Mouse (Mus musculus) MEL (cell line): Measurements from ENCODE around the gene Misp.

Experiments
- CTCF ChIP-seq, 3 experiments: IDR thresholded peaks in 2 of 3; conservative IDR thresholded peaks in 1 of 3; 2 replicates each; pipeline ENCODE4 v1.5.1; 2011 to 2012; ENCODE audit warnings: low read length in 3 of 3, low read depth in 2 of 3, mild to moderate bottlenecking in 2 of 3, improper control_type of control experiment in 1 of 3, inconsistent platforms in 1 of 3, mixed read lengths in 1 of 3, moderate library complexity in 1 of 3; ENCODE audit not compliant: control insufficient read depth in 1 of 3, insufficient read depth in 1 of 3, poor library complexity in 1 of 3, severe bottlenecking in 1 of 3
- POLR2A ChIP-seq, 2 experiments: IDR thresholded peaks; 2 replicates each; pipeline ENCODE4 v1.6.1; 2011 to 2012; ENCODE audit warnings: low read length in 2 of 2, mild to moderate bottlenecking in 2 of 2, control low read depth in 1 of 2, improper control_type of control experiment in 1 of 2, low read depth in 1 of 2, moderate library complexity in 1 of 2; ENCODE audit not compliant: control insufficient read depth in 1 of 2, insufficient read depth in 1 of 2, poor library complexity in 1 of 2

DNA sequence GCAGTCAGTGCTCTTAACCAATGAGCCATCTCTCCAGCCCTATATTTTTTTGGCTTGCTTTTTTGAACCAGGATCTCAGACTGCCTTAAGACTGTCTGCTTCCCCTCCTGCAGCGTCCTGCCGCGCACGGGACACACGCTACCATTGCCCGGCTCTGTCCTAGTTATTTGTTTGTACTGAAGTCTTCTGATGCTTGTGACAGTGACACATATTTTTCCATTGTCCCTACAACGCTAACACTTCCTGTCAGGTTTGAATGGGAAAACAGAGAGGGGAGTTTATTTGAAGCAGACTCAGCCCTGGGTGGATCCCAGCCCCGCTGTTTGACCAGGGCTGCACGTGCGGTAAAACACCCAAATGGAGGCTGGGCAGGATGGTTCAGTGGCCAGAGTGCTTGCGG lies 12.1 kb upstream of the Misp start:
- TF ChIP-seq POLR2A (IDR thresholded peaks at IDR 0.05; ENCODE audit: control insufficient read depth in 1 of 2, insufficient read depth in 1 of 2, low read depth in 1 of 2, low read length in 2 of 2, poor library complexity in 1 of 2) (no peak), CTCF (IDR thresholded peaks at IDR 0.05 in 2 of 3, conservative IDR thresholded peaks at IDR 0.05 in 1 of 3; ENCODE audit: control insufficient read depth in 1 of 3, insufficient read depth in 1 of 3, low read depth in 2 of 3, low read length in 3 of 3, poor library complexity in 1 of 3, severe bottlenecking in 1 of 3) (no peak)
